Mouse (Mus musculus) heart, embryonic 10.5 days (tissue): ENCODE measurements around the gene Etl4. TPM values are rescaled to one million over a fixed set of nuclear protein-coding genes. Genes with fewer than 3 reads are reported as not detected.
"Not testable (repeated sequence)": the region's sequence is repeated elsewhere in the genome, so short reads cannot be mapped to it uniquely, and the experiment has no call there.

Experiments used
- DNase-seq: peaks from one replicate; pipeline ENCODE4 v3.0.0-alpha.2; 2017; ENCODE audit warnings: low spot score
- H3K27ac ChIP-seq: fragments of 300-500 bp; sonication (generic); 2 replicates; pipeline ENCODE4 v1.5.1; 2016; ENCODE audit warnings: mild to moderate bottlenecking
- H3K27me3 ChIP-seq: fragments of 300-500 bp; sonication (generic); 2 replicates; pipeline ENCODE4 v1.6.1; 2016; ENCODE audit warnings: mild to moderate bottlenecking; ENCODE audit not compliant: poor library complexity, insufficient read depth, severe bottlenecking
- H3K36me3 ChIP-seq: fragments of 300-500 bp; sonication (generic); 2 replicates; pipeline ENCODE4 v1.6.1; 2016; ENCODE audit warnings: mild to moderate bottlenecking, moderate library complexity
- H3K4me1 ChIP-seq: fragments of 300-500 bp; sonication (generic); 2 replicates; pipeline ENCODE4 v1.6.1; 2016; ENCODE audit warnings: mild to moderate bottlenecking
- H3K4me3 ChIP-seq: fragments of 300-500 bp; sonication (generic); 2 replicates; pipeline ENCODE4 v1.5.1; 2016; ENCODE audit warnings: mild to moderate bottlenecking, moderate library complexity
- H3K9me3 ChIP-seq: fragments of 300-500 bp; sonication (generic); 2 replicates; pipeline ENCODE4 v1.6.1; 2016; ENCODE audit warnings: mild to moderate bottlenecking, moderate library complexity
- WGBS: fragments of 180-500 bp; shearing (Covaris S2); methylation state at CpG from one replicate; pipeline ENCODE4 v1.1.7; 2016; 5-methylcytosine and 5-hydroxymethylcytosine counted together
- polyA plus RNA-seq: library from polyadenylated mRNA; unstranded; fragments of >200 nt; fragmentation: Nextera tagmentation; extraction: Ambion mirVana; gene quantifications from 2 replicates; pipeline ENCODE4 v1.2.1, GENCODE M21; 2016

Gene Etl4
- polyA plus RNA-seq, 1 experiment from 2014 or later = 18.7 TPM

DNA sequence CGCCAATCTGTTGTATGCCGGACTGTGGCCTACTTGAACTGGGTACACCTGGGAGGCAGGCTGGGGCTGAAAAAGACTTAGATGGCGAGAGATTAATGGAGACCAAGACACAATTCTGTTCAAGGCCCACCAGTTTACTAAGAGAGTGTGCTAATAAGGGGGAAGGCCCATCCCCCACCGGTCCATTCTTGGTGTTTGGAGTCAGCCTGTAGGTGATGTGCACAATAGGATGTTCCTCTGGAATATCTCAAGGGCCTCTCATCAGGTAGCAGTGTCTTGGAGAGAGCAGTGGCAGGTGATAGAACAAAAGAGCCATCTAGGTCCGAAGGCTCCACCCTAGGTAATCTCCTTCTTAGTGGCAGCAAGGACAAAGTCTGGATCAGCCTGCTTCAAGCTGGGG is 271.0 kb downstream of the Etl4 start:
- DNase-seq, H3K4me1 ChIP-seq, H3K9me3 ChIP-seq, H3K27ac ChIP-seq, H3K4me3 ChIP-seq, H3K27me3 ChIP-seq, H3K36me3 ChIP-seq: not testable (repeated sequence)
- 89% methylated on average over 5 of the region's 5 CpGs for WGBS

- not testable (repeated sequence) for H3K4me1 ChIP-seq, H3K36me3 ChIP-seq, H3K27me3 ChIP-seq, H3K4me3 ChIP-seq, H3K9me3 ChIP-seq, H3K27ac ChIP-seq, DNase-seq
- 78% methylated on average over 7 of the region's 7 CpGs for WGBS
Observed at GRCm38 (mm10) chr2:20187223-20187622, 277.6 kb downstream of the Etl4 start.

DNA sequence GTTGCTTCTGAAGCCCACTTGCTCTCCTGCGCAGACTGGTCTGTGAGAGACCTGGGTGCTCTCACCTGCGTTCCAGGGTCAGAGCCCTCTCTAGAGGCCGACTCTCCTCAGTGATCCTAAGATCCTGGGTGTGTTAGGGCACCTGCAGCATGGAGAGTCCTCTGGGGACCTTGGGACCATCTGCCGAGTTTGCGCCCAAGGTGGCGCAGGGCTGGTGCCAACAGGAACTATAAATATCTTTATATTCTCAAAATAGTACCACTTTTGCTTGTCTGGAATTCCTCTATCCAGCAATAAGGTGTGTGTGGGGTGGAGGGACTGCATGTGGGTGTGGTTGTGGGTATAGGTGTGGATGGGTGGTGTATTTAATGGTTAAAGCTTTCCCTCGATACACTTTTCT is 293.4 kb downstream of the Etl4 start:
- 85% methylated on average over 7 of the region's 7 CpGs for WGBS
- Histone ChIP-seq H3K27ac (no peak overlapping the region), H3K9me3 (no peaks in the 10 kb centered on the region), H3K4me3 (no peak overlapping the region), H3K36me3 (no peaks in the 10 kb centered on the region), H3K4me1 (no peaks in the 10 kb centered on the region), H3K27me3 (no peaks in the 10 kb centered on the region)
- no peak for DNase-seq

DNA sequence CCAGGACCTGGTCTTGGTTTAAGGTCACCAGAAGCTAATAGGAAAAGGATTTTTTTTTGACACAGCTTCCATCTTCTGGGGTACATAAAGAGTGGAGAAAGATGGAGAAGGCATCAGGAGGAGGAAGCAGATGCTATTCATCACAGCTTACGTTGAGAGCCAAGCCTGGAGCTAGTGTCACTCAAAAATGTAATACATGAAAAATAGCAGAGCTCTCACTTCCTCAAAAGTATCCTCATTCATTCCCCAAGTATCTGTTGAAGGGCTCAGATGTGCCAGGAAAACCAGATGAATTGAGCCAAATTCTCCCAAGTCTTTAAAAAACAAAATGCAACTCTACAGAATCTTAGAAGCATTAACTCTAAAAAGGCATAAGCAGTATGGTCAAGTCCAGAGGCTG is 297.1 kb downstream of the Etl4 start:
- DNase-seq = no peak
- Histone ChIP-seq H3K27ac (no peak overlapping the region), H3K36me3 (no peaks in the 10 kb centered on the region), H3K27me3 (no peaks in the 10 kb centered on the region), H3K4me3 (no peak overlapping the region), H3K4me1 (no peaks in the 10 kb centered on the region), H3K9me3 (no peaks in the 10 kb centered on the region)
- WGBS = 57% methylated on average over 1 of the region's 1 CpGs

GRCm38 (mm10) chr2:20208683-20209194 is 299.2 kb downstream of the Etl4 start:
- H3K4me3 ChIP-seq = no peak overlapping the region
- no peaks in the 10 kb centered on the region for H3K27me3 ChIP-seq
- WGBS = 69% methylated on average over 3 of the region's 3 CpGs
- DNase-seq = no peak
- H3K36me3 ChIP-seq = no peaks in the 10 kb centered on the region
- no peak overlapping the region for H3K27ac ChIP-seq
- no peaks in the 10 kb centered on the region for H3K4me1 ChIP-seq
- H3K9me3 ChIP-seq = no peaks in the 10 kb centered on the region

GRCm38 (mm10) chr2:20209359-20209758 is 299.8 kb downstream of the Etl4 start:
- H3K27me3 ChIP-seq = no peaks in the 10 kb centered on the region
- H3K4me3 ChIP-seq = no peak overlapping the region
- no peak for DNase-seq
- no peak overlapping the region for H3K27ac ChIP-seq
- H3K36me3 ChIP-seq = no peaks in the 10 kb centered on the region
- WGBS = 58% methylated on average over 4 of the region's 4 CpGs
- no peaks in the 10 kb centered on the region for H3K9me3 ChIP-seq
- no peaks in the 10 kb centered on the region for H3K4me1 ChIP-seq

DNA sequence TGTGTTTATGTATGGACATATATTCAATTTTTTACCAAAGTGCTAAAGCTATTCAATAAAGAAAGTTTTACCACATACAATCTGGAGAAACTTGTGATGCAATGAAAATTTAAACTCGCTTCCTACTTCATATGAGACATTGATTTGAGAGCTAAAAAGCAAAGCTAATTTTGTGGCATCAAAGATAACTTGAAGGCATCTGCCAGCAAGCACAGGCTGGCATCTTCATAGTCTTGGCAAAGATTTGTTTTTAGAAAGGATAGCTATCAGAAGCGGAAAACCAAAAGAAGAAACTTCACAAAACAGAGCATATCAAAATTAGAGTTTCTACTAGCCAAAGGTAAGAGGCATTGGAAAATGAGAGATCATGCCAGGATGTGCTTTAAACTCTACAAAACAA is 306.7 kb downstream of the Etl4 start:
- Histone ChIP-seq H3K27ac (no peak overlapping the region), H3K36me3 (no peaks in the 10 kb centered on the region), H3K4me3 (no peak overlapping the region), H3K4me1 (no peaks in the 10 kb centered on the region), H3K27me3 (no peaks in the 10 kb centered on the region), H3K9me3 (no peaks in the 10 kb centered on the region)
- no peak for DNase-seq
- 87% methylated on average over 2 of the region's 2 CpGs for WGBS

DNA sequence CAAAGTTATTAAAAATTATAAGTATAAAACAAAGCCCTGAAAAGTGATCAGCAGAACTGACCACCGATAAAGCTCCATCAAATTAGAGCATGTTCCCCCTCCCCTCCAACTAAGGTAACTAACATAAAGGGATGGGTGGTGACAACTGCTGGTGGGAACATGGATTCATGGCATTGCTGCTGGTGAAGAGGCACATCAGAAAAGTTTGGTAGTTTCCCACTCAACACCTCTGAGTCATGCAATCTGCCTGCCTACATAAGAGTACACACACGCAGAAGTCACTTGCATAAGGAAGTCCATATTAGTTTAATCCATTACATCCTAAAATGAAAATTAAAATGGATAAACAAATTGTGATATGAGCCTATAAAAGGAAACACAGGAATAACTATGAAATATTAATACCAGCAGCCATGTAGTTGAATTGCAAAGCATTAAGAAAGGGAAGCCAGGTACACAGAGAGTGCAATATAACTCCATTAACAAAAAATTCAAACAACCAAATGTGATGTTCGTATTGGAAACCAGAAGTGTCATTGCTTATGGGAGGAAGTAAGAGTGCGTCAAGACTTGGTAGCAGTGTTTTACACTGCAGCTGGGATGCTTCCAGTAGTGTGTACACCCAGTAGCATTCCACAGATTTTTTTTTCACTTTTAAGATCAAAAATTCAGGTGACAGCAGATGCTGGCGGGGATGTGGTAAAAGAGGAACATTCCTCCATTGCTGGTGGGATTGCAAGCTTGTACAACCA is 307.3 kb downstream of the Etl4 start:
- WGBS = 85% methylated on average over 5 of the region's 5 CpGs
- Histone ChIP-seq H3K27ac (no peak overlapping the region), H3K4me1 (no peaks in the 10 kb centered on the region), H3K36me3 (no peaks in the 10 kb centered on the region), H3K9me3 (no peaks in the 10 kb centered on the region), H3K4me3 (no peak overlapping the region), H3K27me3 (no peaks in the 10 kb centered on the region)
- DNase-seq = no peak

GRCm38 (mm10) chr2:20231371-20231770 is 321.8 kb downstream of the Etl4 start:
- Histone ChIP-seq H3K27me3 (no peaks in the 10 kb centered on the region), H3K4me1 (no peaks in the 10 kb centered on the region), H3K4me3 (no peak overlapping the region), H3K27ac (no peak overlapping the region), H3K9me3 (no peaks in the 10 kb centered on the region), H3K36me3 (no peaks in the 10 kb centered on the region)
- 72% methylated on average over 4 of the region's 4 CpGs for WGBS
- DNase-seq = no peak

DNA sequence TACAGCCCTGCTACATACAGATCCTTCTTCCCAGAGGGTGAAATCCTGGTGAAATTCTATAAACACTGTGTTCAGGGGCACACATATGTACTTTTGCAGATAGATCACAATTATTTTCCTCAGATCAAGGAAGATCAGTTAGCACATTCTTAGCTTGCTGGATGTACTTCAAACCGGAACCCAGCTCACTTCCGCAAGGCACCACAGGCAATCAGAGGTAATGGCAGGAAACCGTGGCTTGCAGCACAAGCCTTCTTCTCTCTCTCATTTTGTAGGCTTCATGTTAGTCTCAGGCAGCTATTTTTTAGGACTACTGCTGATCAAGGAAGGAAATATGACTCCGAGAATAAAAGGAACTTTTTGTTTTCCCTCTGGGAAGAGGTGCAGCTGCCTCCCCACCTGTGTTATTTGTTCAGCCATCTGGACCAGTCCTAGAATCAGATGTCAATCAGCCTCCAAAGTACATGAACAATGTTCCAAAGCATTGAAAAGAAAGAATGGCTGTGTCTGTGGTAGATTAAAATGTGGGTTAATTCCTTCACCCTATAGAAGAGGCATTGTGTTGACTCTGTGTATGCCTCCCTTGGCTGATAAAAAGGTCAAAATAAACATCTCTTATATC is 338.6 kb downstream of the Etl4 start:
- Histone ChIP-seq H3K4me3 (no peak overlapping the region), H3K36me3 (no peaks in the 10 kb centered on the region), H3K27me3 (no peaks in the 10 kb centered on the region), H3K27ac (no peak overlapping the region), H3K4me1 (no peaks in the 10 kb centered on the region), H3K9me3 (no peaks in the 10 kb centered on the region)
- 79% methylated on average over 4 of the region's 4 CpGs for WGBS
- DNase-seq = no peak

GRCm38 (mm10) chr2:20249403-20249802 is 339.8 kb downstream of the Etl4 start:
- H3K36me3 ChIP-seq = no peaks in the 10 kb centered on the region

DNA sequence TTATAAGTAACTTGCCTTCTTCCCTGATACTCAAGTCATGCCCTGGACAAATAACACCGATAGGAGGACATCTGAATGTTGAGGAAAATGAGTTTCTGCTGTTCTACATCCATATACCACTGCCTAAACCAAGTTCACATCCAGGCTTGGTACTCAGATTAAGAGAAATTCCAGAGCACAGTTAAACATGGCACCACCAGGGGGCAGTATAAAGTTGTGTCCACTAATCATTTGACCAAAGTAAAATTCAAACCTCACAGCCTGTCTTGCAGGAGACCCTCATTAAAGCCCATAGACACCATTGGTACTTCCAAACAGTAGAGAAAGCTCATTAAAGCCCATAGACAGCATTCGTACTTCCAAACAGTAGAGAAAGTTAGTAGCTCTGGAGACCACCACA is 366.5 kb downstream of the Etl4 start:
- no peaks in the 10 kb centered on the region for H3K36me3 ChIP-seq
- H3K9me3 ChIP-seq = no peaks in the 10 kb centered on the region
- H3K4me1 ChIP-seq = no peaks in the 10 kb centered on the region
- WGBS = 45% methylated on average over 2 of the region's 2 CpGs
- no peak for DNase-seq
- H3K4me3 ChIP-seq = no peak overlapping the region
- no peak overlapping the region for H3K27ac ChIP-seq
- H3K27me3 ChIP-seq = no peaks in the 10 kb centered on the region

More at GRCm38 (mm10) chr2:20249403-20249802, 339.8 kb downstream of the Etl4 start:
- Histone ChIP-seq H3K27me3 (no peaks in the 10 kb centered on the region), H3K9me3 (no peaks in the 10 kb centered on the region), H3K27ac (no peak overlapping the region), H3K4me3 (no peak overlapping the region), H3K4me1 (no peaks in the 10 kb centered on the region)
- WGBS = 60% methylated on average over 4 of the region's 4 CpGs
- no peak for DNase-seq

DNA sequence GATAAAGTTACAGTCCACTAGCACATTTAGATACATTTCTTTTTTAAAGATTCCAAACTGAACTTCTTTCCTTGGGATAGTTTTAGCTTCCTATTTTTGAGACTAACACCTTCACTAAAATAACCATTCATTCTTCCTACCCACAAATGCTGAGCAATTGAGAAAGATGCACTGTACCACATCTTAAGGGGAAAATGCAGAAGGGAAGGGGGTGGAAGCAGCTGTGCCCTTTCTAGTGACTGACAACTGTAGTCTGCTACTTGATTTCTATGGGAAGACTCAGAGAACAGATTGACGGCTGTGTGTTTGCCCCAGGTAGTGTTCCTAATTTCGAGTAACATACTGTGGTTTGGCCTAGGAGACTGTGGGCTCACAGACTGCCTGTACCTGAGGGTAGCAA is 372.3 kb downstream of the Etl4 start:
- no peaks in the 10 kb centered on the region for H3K27me3 ChIP-seq
- no peaks in the 10 kb centered on the region for H3K4me1 ChIP-seq
- WGBS = 76% methylated on average over 2 of the region's 2 CpGs
- no peaks in the 10 kb centered on the region for H3K36me3 ChIP-seq
- no peak overlapping the region for H3K4me3 ChIP-seq
- no peaks in the 10 kb centered on the region for H3K9me3 ChIP-seq
- H3K27ac ChIP-seq = no peak overlapping the region
- DNase-seq = no peak
